Mouse (Mus musculus) urinary bladder, postnatal 25 days (tissue): ENCODE results near the gene Fggy.

ENCODE experiments used
- DNase-seq: peaks from one replicate; pipeline ENCODE4 v3.0.0; 2022; ENCODE audit warnings: low spot score

Fggy gene

DNA sequence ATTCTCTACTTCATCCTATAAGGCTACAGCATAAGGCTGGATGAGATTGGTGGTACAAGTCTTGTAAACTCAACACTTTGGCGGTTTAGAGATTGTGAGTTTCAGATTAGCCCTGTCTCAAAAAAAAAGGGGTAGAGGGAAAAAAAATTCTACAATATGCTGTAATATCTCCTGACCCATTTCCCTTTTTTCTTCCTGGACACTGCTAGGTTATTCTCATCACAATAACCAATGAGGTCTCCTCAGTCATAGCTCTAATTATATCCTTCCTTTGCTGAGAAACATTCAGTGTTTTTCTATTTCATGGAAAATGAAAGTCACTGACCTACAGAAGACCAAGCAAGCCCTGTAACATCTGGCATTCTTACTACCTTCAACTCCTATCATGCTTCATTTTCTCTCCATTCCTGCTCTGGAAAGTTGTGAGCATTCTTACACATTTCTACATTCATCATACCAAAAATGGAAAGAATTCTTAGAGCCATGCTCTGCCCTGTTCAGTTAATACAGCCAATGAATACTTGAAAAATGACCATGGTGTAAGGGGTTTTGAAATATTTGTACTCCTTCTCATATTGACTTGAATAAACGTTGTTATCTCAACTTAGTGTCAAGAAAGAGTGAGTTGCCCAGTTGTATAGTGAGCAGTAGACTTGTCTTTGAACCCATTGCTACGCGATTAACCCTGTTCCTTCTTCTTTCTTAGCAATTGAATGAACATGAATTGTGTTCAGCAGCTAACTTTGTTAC lies 227.0 kb downstream of the Fggy start:
- DNase-seq, result no peak

DNA sequence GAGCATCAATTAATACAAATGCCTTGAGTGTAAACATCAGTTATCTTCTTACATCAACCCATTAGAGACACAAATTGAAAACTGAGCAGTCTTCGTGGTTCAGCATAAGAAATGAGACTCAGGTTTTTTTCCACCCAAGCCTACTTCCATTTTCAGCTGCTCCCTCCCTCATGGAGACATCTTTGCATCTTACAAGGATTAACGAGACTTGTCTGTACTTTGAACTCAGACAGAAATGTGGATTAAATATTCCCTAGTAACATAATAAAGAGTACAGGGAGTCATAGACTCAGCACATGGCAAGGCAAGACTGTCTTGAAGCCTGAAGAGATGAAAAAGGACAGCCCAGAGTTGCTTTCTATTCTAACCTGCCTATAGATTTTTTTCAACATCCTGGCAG lies 230.3 kb downstream of the Fggy start:
- DNase-seq, result no peak

DNA sequence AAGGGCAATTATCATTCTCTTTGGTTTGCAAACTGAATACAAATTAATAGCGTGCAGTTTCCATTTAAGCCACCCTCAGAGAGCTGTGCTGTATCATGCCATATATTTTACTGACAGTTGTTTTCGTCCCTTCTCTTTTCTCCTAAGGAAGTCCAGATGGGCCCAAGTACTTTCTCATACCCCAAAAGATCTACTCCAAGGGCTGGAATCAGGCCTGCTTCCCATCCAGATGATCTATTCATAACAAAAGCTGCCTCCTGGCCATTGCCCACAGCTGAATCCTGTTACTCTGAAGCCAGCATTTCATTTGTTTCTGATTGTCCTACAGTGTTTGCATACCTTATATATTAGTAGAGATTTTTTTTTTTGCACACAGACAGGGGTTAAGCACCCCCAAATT lies 231.6 kb downstream of the Fggy start:
- DNase-seq, result no peak

DNA sequence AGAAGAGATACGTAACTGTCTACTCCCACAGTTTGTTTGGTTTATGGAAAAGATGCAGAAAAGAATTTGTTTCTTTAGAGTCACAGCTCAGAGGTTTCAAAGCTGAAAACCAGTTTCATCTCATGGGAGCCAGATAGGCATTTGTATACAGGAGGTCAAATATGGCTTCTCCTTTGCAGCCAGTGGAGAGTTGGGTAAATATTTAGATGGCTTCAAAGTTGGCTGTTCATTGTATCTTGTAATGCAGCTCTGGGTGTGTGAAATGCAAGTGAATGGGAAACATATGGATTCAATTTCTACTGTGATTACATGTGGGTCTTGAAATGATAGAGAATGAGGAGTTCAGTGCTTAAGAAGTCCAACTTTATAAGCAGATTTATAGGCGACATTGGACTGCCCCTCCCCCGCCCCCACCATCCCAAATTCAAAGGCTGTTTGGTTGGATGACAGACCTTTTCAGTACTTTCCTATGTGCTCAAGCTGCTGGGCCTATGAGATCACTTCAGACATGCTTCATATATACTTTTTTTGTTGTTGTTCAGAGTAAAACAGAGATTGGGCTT lies 234.7 kb downstream of the Fggy start:
- no peak for DNase-seq

DNA sequence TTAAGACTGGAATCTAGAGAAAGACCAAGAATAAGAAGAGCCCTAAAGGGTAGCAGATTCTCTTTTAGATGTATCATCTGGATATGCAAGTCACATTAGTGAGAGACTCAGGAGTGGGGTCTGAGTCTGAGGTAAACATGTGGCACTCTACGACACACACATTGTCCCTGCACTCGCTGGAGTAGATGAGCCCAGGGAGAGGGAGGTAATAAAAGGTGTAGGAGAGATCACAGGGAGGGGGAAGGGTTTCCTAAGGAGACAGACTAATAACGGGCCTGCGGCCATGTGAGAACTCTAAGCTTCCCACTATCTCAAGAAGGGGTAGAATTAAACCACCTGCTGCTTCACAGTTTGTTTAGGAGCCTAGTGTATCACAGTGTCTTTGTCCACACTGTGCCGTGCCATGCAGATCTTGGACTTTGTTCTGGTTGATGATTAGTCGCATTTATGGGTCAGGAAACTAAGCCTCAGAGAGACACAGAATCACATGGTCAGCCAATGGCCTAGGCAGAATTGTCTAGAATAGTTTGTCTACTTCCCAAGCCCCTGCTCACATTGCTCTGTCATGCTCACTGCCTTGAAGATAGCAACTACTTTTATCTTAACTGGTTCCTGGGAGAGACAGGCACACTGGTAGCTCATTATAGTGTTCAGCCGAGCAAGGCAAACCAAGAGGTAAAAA lies 236.5 kb downstream of the Fggy start:
- DNase-seq, result no peak

DNA sequence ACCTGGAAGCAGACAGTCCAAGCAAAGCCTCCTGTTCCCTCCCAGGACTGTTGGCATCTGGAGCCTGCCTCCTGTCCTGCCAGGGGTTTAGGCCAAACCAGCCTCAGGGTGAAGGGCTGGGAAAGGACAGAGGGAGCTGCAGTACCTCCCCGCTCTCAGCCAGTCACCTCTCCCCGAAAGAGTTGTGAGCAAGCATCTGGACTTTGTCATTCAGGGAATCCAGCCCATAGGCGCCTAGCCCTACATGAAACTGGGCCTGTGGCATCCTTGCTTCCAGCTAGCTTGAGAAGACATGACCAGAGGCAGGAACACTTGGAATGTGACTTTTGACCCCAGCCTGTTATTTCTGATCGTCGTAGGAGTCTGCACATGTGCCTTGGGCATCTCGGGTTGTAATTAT lies 237.3 kb downstream of the Fggy start:
- DNase-seq, result no peak

DNA sequence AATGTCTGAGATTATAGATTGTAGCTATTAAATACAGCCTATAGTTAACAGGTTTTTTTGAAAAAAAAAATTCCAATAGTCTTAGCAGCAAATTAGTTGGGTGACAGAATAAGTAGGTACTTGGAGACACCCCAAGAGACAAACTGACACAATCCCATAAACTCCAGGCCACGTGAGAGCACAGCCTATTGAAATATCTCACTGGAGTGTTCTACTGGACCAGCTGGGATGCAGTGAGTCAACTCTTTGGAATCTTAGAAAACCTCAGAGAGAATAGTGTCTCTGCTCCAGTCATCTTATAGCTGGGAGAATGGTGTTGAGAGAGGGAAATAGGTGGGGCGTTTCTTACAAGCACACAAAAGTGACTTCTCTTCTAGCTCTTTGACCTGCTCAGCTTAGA lies 238.0 kb downstream of the Fggy start:
- DNase-seq, result no peak

DNA sequence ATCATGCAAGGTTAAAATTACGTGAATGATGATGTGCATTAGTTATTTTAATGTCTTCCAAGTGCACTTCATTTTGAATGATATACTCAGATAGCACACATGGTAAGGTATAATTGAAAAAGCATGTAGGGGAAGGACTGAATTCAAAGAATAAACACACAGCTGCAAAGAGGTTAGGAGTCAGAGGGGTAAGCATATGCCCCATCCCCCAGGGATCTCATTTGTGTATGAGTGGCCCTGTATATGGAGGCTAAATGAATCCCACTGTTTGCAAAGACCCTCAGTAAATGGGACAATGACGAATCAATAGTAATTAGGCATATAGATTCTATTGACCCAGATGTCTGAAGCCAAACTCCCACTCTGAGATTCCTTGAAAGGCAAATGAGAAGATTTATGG lies 262.3 kb downstream of the Fggy start:
- DNase-seq, result no peak

DNA sequence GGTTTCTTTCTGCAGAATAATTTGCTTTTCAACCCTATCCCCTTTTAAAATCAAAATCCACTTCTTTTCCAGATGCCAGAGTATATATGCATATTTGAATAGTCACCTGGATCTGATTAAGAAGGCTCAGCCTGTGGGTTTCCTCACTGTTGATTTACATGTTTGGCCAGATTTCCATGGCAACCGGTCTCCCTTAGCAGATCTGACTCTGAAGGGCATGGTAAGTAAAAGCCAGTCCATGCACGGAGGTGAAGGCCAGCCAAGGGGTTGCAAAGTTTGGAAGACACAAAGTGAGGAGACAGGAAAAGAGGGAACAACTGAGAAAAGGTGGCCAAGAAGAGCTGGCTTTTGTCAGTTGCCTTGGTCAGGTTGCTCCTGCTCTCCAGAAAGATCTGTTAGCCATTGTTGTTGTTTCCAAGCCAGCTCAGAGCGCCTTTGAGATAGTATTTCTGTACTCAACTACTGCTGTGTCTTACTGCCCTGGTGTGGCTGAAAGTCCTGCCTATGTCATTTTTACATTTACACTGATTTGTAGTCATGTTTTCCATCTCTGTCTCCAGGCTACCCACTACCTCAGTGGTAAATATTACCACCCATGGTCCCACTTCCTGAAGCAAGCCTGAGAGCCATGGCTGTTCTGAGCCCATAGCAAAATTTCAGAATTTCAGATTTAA lies 264.7 kb downstream of the Fggy start:
- DNase-seq, result no peak

DNA sequence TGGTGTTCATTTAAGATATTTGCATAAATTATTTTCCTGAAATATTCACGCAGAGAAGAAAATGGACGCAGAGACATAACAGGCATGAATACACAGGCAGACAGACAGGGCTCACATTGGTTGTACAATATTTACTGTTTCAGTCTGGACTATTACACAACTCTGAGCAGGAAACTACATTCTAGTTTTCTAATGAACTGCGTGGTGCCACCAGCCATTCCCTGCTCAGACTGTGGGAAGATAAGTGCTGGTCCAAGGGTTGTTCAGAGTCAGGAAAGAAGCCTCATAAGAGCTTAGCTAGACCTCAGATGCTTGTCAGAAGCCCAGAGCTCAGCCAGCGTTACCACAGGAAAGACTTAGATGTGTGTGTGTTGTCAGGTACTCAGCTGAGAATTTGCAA lies 270.9 kb downstream of the Fggy start:
- DNase-seq, result no peak

DNA sequence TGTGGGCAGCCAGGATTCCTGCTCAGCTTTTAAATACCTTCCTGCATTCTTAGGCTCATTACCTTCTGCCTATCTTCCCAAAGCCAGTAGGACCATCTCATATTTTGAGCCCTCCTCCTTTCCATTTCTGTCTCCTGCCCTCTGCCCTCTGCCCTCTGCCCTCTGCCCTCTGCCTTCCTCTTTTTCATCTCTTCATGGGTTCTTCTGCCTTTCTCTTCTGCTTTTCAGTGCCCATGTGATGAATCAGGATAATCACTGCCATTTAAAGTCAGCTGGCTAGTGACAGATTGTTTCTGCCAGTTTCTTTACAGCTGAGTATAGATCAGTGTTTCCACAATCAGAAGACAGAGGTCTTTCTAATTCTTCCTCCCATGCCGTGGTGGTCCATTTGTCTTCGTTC lies 273.0 kb downstream of the Fggy start:
- DNase-seq, result no peak

DNA sequence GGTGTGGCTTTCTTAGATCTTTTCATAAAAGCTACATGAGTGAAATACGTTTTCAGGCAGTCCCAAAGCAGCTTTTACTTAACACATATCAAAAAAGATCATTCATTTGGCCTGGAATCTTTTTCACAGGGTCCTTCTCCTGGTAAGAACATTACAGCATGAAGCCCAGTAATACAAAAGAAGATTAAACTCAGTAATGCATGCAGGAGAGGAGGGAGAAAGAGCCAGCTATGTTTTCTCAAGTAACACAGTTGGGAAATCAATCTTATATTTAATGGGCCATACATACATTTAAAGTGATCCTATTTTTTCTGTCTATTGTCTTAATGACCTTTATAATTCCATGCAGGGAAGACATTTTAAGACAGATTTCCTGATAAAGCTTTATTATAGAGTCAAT lies 282.6 kb downstream of the Fggy start:
- no peak for DNase-seq

DNA sequence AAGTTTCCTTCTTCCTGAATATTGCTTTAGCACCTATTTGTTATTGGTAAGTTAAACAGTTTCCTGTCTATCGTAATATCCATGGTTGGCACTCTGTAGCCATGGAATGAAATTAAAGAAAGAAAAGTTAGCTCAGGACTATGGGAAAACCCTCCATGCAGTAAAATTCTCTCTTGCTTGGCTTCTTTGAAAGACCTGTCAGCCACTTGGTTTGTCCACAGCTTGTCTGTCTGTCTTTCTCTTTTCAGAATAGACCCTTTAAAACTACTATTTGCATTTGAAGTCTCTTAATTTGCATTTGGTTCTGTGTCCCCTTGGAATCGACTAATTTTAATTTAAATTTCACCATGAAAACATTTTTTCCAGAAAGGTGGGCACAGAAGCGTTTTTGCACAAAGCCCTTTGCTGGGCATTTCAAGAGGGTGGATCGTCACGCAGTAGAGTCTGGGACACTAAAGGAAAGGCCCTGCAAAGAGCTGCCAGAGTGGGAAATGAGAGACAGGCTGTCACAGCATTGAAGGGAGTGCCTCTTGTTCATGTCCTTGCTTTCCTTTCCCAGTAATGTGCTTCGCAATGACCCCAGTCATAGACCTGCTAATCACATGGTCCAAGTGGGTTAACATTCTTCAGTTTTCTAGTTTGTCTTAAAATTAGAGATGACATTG lies 283.2 kb downstream of the Fggy start:
- no peak for DNase-seq

DNA sequence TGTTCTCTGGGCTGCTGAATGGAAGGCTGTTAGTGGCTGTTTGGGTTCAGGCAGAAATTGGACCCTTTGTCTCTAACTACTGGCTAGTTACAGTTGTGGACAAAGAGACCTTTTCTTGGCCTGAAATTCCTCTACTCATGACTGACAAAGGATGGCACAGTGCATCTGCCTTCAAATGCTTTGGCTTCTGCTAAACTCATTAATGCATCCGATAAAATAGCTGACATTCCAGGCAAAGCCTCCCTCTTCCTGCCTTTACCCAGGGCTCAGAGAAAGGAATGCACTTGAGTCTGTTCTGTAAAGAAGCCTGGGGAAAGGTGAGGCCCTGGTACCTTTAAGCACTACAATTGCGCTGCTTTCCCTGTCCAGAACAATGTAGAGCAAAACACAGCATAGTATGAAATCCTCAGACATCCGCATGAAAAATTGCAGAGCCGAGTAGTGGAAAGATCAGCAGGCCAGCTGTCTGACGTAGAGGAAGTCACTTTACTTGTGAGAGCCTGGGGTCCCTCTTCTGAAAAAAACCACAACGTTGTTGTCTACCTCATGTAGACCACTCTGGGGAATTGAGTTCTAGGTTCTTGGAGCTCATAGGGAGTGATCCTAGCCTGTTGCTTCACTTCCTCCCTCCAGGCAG lies 288.8 kb downstream of the Fggy start:
- DNase-seq, result no peak

DNA sequence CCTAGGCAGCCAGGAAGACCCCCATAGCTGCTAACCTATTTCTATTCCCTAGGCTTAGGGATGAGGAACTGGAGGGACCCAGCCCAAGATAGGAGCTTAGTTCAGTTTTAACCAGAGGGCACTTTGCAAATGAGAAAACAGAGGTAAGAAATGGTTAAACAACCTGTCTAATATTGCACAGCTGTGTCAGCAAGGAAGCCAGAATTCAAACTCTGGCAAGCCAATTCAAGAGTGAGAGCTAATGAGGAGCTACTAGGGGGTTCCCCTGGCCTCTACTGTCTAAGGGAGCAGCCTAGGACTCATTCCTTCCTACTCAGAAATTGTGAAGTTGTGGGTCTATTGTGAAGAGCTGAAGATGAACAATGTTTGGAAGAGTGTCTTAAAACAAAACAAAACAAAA lies 289.9 kb downstream of the Fggy start:
- DNase-seq, result no peak

DNA sequence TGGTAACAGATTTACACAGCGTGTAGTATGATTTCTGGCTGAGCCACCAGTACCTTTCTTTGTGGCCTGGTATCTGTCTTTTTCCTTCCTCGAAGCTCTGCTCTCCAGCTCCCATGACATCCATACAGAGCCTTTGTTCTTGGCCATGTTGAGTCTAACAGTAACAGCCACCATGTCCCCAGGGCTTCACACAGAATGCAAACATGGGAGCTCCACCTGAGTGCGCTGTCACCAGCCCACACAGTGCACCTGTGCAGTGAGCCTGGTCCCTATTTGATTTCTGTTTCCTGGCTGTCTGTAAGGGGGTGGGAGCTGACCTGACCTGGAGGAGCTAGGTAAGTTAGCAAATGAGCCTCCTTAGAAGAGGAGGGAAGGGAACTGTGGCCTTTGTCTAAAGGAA lies 290.4 kb downstream of the Fggy start:
- no peak for DNase-seq

DNA sequence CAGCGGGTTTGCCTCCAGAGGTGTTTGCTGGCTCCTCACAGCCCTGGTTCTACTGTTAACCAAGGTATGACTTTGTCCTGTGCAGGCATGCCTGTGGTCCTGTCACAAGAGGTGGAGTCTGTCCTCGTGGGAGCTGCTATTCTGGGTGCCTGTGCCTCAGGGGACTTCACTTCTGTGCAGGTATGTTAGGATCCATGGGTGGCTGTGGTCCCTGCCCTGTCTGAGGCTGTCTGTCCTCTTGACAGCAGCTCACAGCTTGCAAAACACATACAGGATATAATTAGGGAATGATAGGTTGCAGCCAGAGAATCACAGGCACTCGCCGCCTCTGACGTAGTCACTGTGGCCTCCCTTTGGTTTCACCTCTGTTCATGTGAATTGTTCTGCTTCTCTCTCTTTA lies 292.2 kb downstream of the Fggy start:
- no peak for DNase-seq

DNA sequence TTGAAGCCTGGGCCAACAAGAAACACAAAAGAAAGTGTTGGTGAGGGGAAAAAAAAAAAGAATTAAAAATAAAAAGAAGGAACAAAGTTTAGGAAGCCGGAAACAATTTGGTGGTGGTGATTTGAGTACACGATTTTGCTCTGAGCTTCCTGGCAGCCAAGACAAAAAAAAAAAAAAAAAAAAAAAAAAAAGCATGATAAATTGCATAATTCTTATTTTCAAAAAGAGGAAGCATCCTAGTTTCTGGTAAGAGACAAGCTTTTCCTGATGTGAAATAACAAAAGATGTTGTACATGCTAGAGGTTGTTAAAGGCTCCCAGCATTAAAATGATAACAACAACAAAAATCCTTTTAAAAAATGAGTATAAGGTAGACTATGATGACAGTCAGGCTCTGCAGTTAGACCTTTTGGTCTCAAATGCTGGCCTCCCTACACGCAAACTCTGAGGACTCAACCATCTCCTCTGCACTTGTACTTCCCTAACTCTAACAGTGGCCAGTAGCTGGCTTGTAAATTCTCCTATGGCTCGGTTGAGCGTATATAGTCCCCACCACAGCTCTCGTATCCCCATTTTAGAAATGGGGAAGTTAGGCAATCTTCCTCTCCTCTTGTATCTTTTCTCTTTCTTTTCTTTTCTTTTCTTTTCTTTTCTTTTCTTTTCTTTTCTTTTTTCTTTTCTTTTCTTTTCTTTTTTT lies 292.9 kb downstream of the Fggy start:
- DNase-seq, result no peak

DNA sequence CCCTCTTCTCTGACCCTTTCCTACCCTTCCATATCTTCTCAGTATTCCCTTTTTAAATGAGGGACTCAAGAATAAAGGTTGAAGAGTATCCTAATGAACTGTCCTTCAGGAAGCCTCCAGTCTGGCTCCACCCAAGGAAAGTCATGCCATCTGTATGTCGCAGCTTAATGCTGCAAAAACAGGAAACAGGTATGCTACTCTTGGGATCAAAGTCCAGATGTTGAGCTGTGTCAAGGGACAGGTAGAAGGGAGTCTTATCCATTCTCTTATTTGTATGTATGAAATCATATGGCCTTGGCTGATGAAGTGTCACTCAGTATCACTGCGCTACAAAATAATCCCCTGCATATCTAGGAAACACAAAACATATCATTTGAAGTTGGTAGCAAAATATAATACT lies 294.9 kb downstream of the Fggy start:
- no peak for DNase-seq

DNA sequence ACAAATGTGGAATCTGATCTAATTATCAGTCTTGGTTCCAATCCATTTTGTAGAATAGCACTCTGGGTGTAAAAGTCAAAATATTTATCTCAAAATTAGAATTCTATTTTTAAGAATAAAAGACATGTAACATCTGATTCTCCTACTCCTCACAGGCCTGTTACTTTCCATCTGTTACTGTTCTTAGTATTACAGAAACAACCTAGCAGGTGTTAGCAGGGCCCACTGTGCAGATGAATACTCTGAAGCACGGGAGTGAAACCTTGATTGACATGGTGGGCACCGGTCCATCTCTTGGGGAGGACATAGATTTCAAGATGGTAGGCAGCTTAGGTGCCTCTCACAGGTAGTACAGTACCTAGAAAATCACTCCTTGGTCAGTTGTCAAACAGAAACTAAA lies 298.7 kb downstream of the Fggy start:
- DNase-seq, result no peak

DNA sequence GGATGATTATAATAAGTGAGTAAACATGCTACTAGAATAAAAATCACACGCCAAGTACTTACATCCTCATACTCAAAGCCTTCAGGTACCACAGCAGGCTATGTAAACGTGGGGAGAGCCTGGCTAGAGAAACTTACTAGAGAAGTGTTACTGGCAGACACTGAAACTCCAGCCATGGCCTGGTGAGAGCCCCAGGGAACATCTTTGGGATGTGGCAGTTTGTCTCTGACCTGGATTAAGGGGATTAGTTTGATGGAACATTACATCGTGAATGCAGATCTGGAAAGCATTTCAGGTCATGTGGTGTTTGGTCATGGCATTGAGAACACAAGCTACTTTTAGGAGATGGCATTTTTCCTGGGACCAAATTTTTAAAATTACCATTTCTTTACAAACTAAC lies 303.3 kb downstream of the Fggy start:
- DNase-seq, result no peak

DNA sequence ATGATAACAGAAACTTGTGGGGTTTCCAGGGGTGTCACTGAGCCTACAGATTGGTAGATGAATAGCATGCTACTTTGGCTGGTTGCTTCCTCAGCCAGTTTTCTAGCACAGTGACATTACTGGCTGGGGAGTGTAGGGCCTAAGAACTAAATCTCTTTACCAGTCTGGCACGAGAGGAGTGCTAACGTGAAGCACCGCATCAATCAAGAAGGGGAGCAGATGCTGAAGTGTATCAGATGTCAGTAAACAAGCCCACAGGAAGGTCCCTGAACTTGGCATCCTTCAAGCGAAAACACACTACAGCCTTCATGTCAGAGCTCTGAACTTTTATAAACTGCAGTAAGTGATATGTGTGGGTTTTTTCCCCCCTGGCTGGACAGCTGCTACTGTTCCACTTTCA lies 303.8 kb downstream of the Fggy start:
- no peak for DNase-seq
